Mouse (Mus musculus) lung, postnatal 36 days (tissue): ENCODE data around the gene Clic5.
"Not testable (repeated sequence)": the region's sequence is repeated elsewhere in the genome, so short reads cannot be mapped to it uniquely, and the experiment has no call there.

Experiments used
- DNase-seq: peaks from one replicate; pipeline ENCODE4 v3.0.0; 2022; ENCODE audit warnings: mixed read lengths

The Clic5 gene

GRCm38 (mm10) chr17:44188042-44188768 lies at the start of gene Clic5:
TSS of gene Clic5 (plus strand) at chr17:44188584.
- peak; percentile 85 for DNase-seq

DNA sequence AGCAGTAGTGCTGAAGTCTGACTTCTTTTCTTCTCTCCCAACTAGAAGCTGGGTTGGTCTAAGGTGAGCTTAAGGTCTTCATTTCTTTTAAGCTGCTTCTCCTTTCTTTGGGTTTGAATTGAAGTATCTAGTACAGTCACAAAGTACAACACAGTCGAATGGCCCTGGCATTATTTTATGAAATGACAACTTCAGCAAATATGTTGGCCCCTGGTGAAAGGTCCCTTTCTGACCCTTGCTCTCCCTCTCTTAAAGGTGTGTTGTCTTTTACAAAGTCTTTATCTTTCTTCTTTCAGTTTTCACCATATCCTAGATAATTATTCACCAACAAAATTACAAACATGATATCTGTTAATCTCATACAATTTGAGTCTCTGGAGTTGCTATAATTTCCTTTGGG lies 42.6 kb upstream of the Clic5 start:
- no peak for DNase-seq

DNA sequence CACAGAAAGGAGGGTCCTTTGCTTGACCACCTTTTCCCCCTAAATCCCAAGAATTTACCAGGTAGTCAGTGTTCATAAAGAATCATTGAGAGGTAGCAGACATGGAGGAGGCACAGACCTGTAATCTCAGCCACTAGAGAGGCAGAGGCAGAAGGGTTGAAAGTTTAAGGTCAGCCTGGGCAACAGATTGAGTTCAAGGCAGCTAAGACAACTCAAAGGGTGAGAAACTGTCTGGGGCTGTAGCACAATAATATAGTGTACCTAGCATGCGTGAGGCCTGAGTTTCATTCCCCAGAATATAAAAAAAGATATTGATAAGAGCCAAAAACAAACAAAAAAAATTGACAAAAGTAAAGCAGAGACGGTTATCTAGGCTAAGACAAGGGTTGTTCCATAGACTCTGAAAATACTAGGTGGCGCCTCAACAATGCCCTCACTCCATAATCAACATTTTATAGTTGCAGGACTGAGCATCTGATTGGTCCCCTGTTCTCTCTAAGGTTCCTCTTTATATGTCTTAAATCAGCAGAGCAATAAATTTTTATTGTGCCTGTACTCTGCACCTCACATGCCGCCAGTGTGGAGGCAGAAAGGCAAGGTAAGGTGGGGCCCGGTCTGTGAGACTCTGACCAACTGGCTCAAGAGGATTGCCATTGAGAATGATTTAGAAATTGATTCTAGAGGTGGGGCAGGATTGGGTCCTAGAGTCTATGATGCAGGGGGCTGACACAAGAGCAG lies 40.1 kb upstream of the Clic5 start:
- no peak for DNase-seq

DNA sequence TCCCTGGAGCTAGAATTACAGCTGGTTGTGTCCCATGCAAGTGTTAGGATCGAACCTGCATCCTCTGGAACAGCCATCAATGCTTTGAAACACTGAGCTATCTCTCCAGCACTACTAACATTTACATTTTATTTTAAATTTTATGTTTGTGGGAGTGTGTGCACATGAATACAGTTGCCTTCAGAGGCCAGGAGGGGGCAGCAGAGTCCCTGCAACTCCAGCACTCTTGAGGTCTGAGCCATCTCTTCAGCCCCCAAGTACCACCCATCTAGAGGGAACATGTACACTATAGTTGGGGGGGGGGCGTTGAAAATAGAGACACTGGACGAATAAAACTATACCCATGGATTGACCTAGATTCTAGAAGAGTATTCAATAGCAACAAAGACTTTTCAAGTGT lies 37.3 kb upstream of the Clic5 start:
- DNase-seq: peak; percentile 82

DNA sequence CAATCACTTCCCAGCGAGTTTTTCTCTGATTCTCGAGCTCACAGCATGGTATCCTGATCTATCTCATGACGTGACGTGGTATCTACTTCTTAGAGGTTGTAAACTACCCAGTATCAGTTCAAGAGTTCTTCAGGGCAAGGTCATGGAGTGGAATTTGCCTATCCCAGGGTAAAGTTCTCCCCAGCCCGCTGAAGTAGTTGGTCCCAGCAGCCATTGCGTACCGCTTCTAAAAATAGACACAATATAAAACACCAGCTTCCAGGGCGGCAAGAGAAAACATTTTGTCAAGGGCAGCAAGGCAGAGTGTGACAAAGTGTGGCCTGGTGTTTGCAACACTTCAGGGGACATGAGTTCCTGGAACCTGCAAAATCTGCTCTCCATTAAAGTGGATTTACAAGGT lies 36.5 kb upstream of the Clic5 start:
- DNase-seq: peak; percentile 70

- DNase-seq: peak; percentile 62
These were observed 34.5 kb upstream of the Clic5 start for GRCm38 (mm10) chr17:44153871-44154270.

GRCm38 (mm10) chr17:44155204-44155603 lies 33.2 kb upstream of the Clic5 start:
- DNase-seq: peak; percentile 45

GRCm38 (mm10) chr17:44158186-44158585 lies 30.2 kb upstream of the Clic5 start:
- DNase-seq: peak; percentile 20

DNA sequence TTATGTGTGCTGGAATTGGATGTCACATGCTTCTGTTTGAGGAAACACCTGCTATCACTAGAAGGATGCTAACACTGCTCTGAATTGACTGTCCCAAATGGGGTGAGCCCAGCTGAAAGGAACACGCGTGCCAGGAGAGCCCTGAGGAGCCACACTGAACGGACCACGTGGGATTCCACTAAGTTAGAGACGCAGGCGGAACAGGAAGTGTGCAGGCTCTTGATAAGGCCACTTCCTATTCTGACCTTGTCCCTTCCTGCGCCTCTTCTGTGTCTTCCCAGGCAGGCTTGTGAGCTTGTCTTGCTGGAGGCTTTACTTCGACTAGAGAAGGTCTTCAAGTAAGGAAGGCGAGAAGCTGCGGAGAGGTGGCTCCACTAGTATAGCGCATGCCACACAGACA lies 27.9 kb upstream of the Clic5 start:
- no peak for DNase-seq

DNA sequence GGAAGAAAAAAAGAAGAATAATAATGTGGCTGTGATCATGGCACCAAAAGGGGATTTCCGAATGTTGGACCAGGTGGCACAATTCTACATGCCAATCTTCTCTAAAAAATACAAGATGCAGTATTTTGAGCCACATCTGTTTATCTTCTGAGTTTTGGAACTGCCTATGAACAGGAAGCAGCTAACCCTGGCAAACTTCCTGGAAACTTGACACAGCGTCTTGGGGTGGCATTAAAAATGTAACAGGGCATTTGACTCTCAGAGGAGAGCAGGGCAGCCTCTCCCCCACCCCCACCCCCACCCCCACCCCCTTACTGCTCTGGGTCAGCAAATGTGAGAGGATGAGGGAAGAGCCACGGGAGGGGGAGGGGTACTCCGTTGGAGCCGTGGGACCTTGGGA lies 25.9 kb upstream of the Clic5 start:
- DNase-seq: peak; percentile 69

GRCm38 (mm10) chr17:44162935-44163334 lies 25.4 kb upstream of the Clic5 start:
- DNase-seq: peak; percentile 26

GRCm38 (mm10) chr17:44165730-44166347 lies 22.5 kb upstream of the Clic5 start:
- peak; percentile 78 for DNase-seq

- no peak for DNase-seq
These were observed 18.7 kb upstream of the Clic5 start for GRCm38 (mm10) chr17:44169676-44170075.

- no peak for DNase-seq
These were observed 18.1 kb upstream of the Clic5 start for GRCm38 (mm10) chr17:44170316-44170715.

DNA sequence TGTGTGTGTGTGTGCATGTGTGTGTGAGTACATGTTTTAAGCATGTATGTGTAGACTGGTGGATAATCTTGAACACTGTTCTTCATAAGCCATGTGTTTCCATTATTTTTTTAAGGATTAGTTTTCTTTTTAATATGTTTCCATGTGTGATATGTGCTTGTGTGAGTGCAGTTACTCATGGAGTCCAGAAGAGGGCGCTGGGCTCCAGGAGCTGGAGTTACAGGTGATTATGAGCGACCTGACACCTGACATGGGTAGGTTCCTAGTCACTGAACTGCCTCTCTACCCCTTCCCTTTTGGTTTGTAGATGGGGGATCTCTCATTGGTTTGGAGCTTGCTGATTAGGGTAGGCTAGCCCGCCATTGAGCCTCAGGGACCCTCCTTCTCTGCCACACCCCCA lies 16.5 kb upstream of the Clic5 start:
- DNase-seq: no peak

DNA sequence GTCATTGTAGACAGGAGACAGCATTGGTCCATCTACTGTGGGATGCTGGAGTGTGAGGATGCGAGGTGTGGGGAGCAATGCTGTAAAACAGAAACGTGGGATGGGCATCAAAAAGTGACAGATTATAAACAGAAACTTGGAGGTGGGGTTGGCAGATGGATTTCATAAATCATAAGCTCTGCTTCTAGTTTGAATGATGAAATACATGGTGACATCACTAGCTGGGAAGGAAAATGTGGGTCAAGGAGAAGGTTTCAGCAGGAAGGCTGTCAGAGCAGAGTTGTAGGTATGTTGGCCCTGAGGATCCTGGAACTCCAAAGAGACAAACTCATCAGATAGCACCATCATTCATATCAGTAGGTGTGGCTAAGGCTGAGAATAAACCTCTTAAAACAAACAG lies 15.0 kb upstream of the Clic5 start:
- DNase-seq: no peak

GRCm38 (mm10) chr17:44177291-44177690 lies 11.1 kb upstream of the Clic5 start:
- DNase-seq: no peak

GRCm38 (mm10) chr17:44181346-44181745 lies 7.0 kb upstream of the Clic5 start:
- DNase-seq: peak; percentile 37

DNA sequence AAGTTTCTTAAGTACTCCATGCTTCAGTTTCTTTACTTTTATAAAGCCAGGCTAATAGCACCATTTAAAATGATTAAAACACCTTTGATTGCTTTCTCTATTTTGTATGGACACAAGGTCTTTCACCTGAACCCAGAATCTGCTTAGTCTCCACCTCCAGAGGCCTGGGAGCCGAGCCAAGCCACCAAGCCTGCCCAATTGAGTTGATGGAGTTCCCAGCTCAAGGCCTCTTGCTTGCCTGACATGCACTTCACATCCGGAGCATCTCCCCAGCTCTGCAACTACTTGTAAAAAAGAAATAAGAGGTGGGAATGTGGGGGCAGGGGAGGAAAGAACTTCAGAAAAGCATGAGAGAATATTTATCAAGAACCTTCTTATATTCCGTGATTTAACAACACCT lies 1.5 kb upstream of the Clic5 start:
- DNase-seq: no peak

GRCm38 (mm10) chr17:44187537-44187936 lies 847 bp upstream of the Clic5 start:
- not testable (repeated sequence) for DNase-seq

- peak; percentile 29 for DNase-seq
These were observed 373 bp downstream of the Clic5 start for GRCm38 (mm10) chr17:44188769-44189145.

- peak; percentile 78 for DNase-seq
These were observed 1.3 kb downstream of the Clic5 start for GRCm38 (mm10) chr17:44189696-44190095.

DNA sequence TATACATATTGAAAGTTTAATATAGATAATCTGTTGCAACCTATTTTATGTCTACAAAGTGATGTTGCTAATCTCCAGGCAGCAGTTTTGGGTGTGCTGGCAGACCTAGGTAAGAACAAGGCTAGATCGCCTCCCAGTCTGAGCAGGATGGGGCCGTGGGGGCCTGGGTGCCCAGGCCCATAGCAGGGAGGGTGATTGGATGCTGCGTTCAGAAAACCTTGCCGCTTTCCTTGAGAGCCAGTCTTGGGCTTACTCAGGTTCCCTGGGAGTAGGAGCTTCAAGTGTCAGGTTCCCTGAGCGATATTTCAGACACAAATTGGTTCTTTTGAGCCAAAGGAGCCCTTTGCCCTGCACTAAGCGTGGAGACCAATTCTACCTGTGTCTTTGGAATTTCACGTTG lies 1.9 kb downstream of the Clic5 start:
- DNase-seq: no peak

DNA sequence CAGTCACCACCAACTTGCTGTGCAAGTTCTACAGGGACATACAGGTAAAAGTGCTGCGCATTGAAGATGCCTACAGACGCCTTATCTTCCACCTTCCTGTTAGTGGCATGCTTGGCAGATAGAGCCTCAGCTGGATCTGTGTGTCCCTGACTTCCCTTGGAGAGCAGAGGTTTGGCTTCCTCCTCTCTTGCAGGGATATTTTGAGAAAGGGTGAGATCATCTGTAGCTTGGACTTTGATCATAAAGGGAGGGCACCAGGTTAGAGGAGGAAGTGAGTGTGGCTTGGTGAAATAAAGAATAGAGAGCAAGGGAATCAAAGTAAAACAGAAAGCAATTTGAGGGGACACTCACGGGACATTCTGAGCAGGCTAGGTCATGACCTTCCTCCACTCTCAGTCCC lies 4.6 kb downstream of the Clic5 start:
- DNase-seq: peak; percentile 70
